Mouse (Mus musculus) olfactory bulb, adult 2 months (tissue): ENCODE measurements around the gene Rdh16. TPM values are rescaled to one million over a fixed set of nuclear protein-coding genes. Genes with fewer than 3 reads are reported as not detected.
"Not testable (repeated sequence)": the region's sequence is repeated elsewhere in the genome, so short reads cannot be mapped to it uniquely, and the experiment has no call there.

Experiments
- H3K27ac ChIP-seq: fragments of 200-500 bp; 2 replicates; pipeline ENCODE4 v1.5.1; 2012; ENCODE audit warnings: low read depth, low read length; ENCODE audit not compliant: insufficient read depth
- H3K4me1 ChIP-seq: fragments of 200-500 bp; 2 replicates; pipeline ENCODE4 v1.6.1; 2012; ENCODE audit warnings: low read length; ENCODE audit not compliant: control insufficient read depth, insufficient read depth
- H3K4me3 ChIP-seq: fragments of 200-500 bp; 2 replicates; pipeline ENCODE4 v1.5.1; 2012; ENCODE audit warnings: mild to moderate bottlenecking, low read depth, low read length, moderate library complexity; ENCODE audit not compliant: insufficient read depth
- CTCF ChIP-seq: fragments of 200-500 bp; IDR thresholded peaks from 2 replicates; pipeline ENCODE4 v1.5.1; 2012; ENCODE audit warnings: low read depth, mild to moderate bottlenecking, low read length, moderate library complexity; ENCODE audit not compliant: insufficient read depth
- POLR2A ChIP-seq: fragments of 200-500 bp; IDR thresholded peaks from 2 replicates; pipeline ENCODE4 v1.6.1; 2012; ENCODE audit warnings: mild to moderate bottlenecking, low read depth, low read length, moderate library complexity; ENCODE audit not compliant: insufficient read depth
- WGBS: fragments of 180-500 bp; shearing (Covaris S2); methylation state at CpG from one replicate; pipeline ENCODE4 v1.1.7; 2018; 5-methylcytosine and 5-hydroxymethylcytosine counted together
- polyA plus RNA-seq: library from polyadenylated mRNA; stranded (reverse); fragments of >200 nt; gene quantifications from 2 replicates; pipeline ENCODE4 v1.2.4, GENCODE M21; 2012; ENCODE audit warnings: low replicate concordance; ENCODE audit not compliant: missing spikeins, insufficient read depth, insufficient read length

The Rdh16 gene
- polyA plus RNA-seq, 1 experiment, result not detected

DNA sequence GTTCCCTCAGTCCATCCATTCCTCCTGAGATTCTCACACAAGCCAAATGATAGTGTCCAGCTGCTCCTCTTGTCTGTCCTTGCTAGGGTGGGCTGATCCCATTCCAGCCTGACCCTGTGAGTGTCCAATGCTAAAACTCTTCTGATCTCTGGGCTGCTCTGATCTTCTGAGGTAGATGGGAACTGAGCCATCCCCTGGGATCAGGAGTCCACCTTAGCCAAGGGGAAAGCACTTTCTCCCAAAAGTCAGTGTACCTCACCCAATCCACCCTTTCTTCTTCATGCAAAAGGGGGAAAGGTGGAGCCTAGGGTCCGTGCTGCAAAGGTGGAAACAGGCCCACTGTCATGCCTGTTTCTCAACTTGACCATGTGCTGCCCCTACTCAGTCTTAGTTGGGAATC, 90.5 kb downstream of the Rdh16 start:
- H3K27ac ChIP-seq, result no peak overlapping the region
- TF ChIP-seq CTCF (no peak), POLR2A (no peak)
- no peak overlapping the region for H3K4me3 ChIP-seq
- WGBS, result 85% methylated on average over 1 of the region's 1 CpGs
- no peaks in the 10 kb centered on the region for H3K4me1 ChIP-seq

DNA sequence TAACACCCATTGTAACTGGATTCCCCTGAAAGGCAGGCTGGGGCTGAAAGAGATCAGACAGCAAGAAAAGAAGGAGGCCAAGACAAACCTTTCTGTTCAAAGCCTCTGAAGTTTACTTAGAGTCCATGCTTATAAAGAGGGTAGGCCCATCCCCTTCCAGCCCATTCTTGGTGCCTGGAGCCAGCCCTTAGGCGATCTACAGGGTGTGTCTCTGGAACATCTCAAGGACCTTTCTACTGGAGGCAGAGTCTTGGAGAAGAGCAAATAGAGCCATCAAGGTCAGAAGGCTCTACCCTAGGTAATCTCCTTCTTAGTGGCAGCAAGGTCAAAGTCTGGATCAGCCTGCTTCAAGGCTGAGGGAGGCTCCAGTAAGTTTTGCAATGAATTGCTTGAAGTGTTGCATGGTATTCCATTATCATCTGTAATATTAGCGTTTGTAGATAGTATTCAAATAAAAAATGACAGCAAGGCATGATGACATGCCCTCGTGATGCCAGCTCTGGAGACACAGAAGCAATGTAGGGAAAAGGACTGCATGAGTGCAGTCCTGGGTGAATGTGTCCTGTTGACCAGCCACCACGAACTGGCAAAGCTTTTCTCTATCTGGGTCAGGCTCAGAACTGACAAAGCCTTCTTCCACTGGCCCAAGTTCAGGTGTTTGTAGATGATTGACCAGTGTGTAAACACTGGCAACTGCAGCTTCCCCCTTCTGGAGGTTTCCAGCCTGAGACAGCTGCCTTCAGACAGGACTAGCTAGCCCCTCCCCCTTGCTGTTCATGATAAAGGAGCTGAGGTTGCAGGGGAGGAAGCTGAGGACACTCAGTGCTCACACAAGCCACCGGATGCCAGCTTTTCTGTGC, 92.4 kb downstream of the Rdh16 start:
- WGBS, result 70% methylated on average over 5 of the region's 5 CpGs
- H3K4me1 ChIP-seq, H3K27ac ChIP-seq, H3K4me3 ChIP-seq: not testable (repeated sequence)

Other genes starting within 250 kb of the Rdh16 start
- 404 and 471 TPM in 2 replicates for gene Lrp1, start 180.0 kb upstream of the Rdh16 start, polyA plus RNA-seq
- not detected in 2 replicates for gene Stat6, start 158.2 kb upstream of the Rdh16 start, polyA plus RNA-seq
- not detected in 2 replicates for gene Nemp1, start 134.3 kb upstream of the Rdh16 start, polyA plus RNA-seq
- not detected in 2 replicates for gene Nab2, start 132.6 kb upstream of the Rdh16 start, polyA plus RNA-seq
- gene Myo1a, start 96.0 kb upstream of the Rdh16 start, polyA plus RNA-seq, result not detected in 2 replicates
- gene Tac2, start 76.7 kb upstream of the Rdh16 start, polyA plus RNA-seq, result not detected in 2 replicates
- gene Zbtb39, start 61.6 kb upstream of the Rdh16 start, polyA plus RNA-seq, result not detected in 2 replicates
- not detected in 2 replicates for gene Gpr182, start 49.4 kb upstream of the Rdh16 start, polyA plus RNA-seq
- gene Rdh1, start 41.4 kb upstream of the Rdh16 start, polyA plus RNA-seq, result not detected in 2 replicates
- not detected in 2 replicates for gene Rdh16f1, start 41.4 kb upstream of the Rdh16 start, polyA plus RNA-seq
- not detected in 2 replicates for gene Rdh9, start 24.8 kb upstream of the Rdh16 start, polyA plus RNA-seq
- not detected in 2 replicates for gene Rdh19, start 48.8 kb downstream of the Rdh16 start, polyA plus RNA-seq
- gene Rdh16f2, start 65.3 kb downstream of the Rdh16 start, polyA plus RNA-seq, result not detected in 2 replicates
- gene Rdh7, start 87.7 kb downstream of the Rdh16 start, polyA plus RNA-seq, result not detected in 2 replicates
- gene Sdr9c7, start 97.4 kb downstream of the Rdh16 start, polyA plus RNA-seq, result not detected in 2 replicates
- gene Hsd17b6, start 206.5 kb downstream of the Rdh16 start, polyA plus RNA-seq, result not detected in 2 replicates
- gene Prim1, start 214.0 kb downstream of the Rdh16 start, polyA plus RNA-seq, result not detected in 2 replicates
- gene Naca, start 234.4 kb downstream of the Rdh16 start, polyA plus RNA-seq, result not detected in 2 replicates